Mouse (Mus musculus) E14TG2a.4 (cell line): ENCODE data around the gene Nipsnap2.

Source experiments
- CTCF ChIP-seq: conservative IDR thresholded peaks from 2 replicates; pipeline ENCODE4 v1.5.1; 2014; ENCODE audit warnings: low read length
- NANOG ChIP-seq: IDR thresholded peaks from 2 replicates; pipeline ENCODE4 v1.6.1; 2014; ENCODE audit warnings: borderline replicate concordance, low read length, mixed read lengths
- POU5F1 ChIP-seq: IDR thresholded peaks from 2 replicates; pipeline ENCODE4 v1.6.1; 2014; ENCODE audit warnings: low read length, borderline replicate concordance

- TF ChIP-seq CTCF, result peak; percentile 20; the same call in 1 of the 2 replicates
- TF ChIP-seq POU5F1, result no peak
- TF ChIP-seq NANOG, result no peak
Measured at GRCm38 (mm10) chr5:129780131-129780530, 55.3 kb downstream of the Nipsnap2 start.
